Mouse (Mus musculus): ENCODE results near the gene Nbl1.

Nbl1 gene

DNA sequence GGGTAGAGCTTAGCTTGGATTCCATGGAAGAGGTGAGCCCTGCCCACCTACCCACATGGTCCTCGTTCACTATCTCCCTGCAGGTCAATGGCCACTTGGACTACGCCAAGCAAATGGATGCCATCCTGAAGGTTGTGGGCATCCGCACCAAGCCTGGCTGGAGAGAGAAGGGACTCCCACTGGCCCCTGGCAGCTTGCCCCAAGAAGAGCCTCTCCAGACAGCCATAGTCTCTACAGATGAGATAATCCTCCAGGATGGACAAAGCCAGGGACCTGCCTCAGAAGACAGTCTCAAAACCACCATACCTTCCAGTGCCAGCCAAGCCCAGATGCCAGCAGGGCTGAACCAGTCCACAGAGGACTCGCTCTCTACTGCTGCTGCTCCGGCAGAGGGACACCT lies 34.8 kb downstream of the Nbl1 start:
- no peak for DNase-seq

DNA sequence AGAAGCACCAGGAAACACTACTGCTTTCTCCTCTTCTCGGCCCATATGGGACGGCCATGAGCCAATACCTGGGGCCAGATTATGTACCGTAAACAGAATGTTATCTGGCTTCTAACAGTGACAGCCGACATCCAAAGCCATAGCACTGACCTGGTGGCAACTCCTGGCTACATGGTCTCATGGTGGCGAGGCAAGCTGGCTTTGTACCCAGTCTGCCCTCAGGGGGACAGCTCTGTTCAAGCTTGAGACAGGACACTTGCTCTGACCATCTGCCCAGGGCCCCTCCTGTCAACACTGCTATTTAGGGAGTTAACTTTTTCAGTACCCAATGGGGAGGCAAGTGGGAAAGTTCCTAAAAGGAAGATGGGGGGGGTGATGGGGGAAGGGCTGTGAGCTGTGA lies 35.5 kb downstream of the Nbl1 start:
- DNase-seq, result no peak

DNA sequence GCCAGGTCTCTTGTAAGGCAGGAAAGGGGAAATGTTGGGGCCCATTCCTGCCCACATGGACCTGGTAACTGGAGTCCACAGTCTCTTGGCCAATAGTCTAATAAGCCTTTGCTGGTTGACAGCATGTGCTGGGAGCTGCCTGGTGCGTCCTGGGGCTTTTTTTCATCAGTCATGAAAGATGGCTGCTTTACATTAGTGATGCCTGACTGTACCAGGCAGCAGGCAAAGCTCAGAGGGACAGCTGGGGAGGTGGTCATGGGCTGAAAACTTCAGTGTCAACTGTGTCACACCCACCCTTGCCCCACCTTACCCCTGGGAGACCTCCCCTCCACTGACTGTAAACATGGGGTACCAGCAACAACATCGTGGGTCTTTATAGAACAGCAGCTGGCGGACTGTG lies 37.0 kb downstream of the Nbl1 start:
- no peak for DNase-seq

DNA sequence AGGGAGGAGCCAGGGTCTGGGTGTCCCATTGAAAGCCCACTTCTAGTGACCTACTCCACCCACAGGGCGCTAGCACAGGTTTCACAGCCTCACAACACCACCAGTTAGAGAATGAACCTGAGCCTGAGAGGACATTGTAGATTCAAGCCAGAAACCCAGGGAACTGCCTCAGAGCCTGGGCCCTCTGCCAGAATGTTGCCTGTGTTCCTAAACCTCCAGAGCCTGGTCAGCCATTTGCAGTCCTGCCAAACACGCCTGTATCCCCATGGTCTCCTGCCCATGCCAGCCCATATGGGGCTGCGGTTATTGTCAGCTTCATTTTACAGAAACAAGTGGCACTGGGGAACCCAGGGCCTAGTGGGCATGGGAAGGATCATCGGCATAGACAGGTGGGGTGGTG lies 37.5 kb downstream of the Nbl1 start:
- peak; percentile 58 for DNase-seq

DNA sequence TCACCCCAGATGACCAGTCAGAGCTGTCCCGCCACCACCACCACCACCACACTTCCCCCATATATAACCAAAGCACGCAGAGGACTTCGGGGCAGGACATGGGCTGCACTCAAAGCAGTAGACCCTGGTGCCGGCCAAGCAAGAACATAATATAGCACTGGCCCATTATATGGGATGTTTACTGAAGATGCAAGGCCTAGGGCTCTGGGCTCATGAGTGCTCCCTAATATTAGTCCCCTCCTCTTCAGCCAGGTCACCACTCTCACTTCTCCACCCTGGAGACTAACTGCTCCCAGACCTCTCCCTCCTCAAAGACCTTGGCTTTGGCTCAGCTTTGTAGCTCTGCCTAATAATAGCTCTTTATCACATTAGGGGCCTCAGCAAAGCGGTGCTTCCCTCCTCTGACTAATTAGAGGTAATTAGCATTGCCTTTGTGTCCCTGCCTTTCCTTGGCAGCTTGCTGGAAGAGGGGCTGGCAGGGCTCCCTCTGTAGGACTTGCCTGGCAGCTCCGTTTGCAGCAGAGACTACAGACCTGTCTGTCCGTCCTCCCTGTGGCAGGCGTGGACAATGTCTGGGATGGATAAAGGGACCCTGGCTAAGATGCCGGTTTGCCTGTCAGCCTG lies 38.4 kb downstream of the Nbl1 start:
- no peak for DNase-seq

DNA sequence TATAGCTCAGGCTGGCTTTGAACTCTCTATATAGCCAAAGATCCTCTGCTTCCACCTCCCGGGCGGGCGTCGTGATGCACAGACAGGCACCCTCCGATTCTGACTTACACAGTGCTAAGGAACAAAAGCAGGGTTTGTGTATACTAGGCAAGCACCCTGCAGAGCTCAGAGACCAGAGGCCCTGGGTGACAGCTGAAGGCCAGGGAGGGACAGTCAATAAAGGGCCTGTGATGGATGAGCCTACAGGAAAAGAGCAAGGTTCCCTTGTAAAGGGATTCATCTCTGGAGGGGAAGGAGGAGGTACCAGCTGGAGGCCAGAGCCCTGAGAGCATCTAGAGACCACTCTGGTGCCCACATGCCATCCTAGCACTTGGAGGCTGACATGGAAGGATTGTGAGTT lies 39.4 kb downstream of the Nbl1 start:
- DNase-seq, result no peak

DNA sequence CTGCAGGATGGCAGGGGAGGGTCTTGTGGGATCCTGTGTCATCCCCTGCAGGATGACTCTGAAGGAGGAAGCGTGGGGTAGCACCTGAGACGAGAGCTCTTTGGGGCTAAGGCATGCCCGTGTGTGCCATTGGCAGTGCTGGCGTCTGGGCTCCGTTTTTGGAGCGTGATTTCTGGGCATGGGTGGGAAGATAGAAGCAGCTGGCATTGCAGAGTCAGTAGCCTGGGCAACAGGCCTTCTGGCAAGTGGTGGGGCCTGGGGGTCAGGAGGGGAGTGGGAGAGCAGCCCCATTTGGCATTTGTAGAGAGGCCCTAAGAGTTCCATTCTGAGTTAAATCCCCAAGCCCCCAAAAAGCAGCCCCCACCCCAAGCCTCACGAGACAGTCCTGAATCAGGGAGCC lies 40.0 kb downstream of the Nbl1 start:
- DNase-seq, result no peak

DNA sequence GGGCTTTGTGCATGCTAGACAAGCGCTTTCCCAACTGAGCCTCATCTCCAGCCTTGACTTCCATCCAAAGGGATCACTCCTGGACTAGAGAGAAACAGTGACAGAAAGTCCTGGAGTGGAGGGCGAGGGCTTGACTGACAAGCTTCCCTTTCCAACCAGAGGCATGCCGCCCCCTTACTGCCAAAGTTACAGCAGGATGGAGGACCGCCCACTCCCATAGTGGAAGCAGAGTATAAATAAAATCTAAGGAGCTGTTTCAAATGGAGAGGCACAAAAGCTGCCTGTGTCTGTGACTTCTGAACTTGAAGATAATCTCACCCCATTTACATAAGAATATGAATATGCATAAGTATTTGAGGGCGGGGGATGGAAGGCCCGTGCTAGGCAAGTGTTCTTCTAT lies 44.3 kb downstream of the Nbl1 start:
- DNase-seq, result no peak

DNA sequence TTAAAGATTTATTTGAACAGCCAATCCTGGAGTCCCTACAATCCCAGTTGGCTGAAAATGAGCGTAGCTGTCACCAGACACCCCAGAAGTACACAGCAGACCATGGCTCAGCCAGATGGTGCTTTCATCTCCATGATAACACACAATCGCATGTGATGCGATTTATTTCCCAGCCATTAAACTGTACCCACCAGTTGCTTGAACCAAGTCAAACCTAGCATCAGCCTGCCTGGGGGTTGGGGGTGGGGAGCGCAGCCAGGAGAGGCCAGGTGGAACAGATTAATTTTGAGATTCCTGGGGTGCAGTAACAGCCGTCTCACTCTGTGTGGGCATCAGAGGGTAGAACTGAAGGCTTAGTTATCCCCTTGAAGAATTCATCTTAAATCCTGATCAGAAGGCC lies 46.4 kb downstream of the Nbl1 start:
- no peak for DNase-seq

DNA sequence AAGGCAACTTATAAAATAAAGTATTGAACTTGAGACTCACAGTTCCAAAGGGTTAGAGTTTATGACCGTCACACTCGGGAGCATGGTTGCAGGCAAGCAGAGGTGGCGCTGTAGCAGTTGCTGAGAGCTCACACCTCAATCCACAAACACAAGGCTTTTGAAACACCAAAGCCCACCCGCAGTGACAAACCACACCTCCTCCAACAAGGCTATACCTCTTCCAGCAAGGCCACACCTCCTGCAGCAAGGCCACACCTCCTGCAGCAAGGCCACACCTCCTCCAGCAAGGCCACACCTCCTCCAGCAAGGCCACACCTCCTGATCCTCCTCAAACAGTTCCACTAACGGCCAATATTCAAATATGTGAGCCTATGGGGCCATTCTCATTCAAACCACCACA lies 48.2 kb downstream of the Nbl1 start:
- DNase-seq, result no peak

DNA sequence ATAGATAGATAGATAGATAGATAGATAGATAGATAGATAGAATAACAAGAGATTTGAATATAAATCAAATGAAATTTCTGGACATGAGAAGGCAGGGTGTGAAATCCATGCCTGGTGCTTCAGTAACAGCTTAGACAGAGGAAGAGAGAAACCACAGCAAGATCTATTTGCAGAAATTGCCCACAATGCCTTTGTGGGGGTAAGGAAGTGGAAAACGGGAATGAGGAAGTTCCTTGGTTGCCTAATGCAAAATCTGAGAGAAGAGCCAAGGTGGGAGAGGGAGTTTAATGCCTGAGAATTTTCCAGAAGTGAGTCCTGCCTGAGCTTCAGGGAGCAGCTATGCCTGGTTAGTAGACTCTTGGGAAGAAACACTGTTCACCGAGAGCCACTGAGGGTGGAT lies 49.2 kb downstream of the Nbl1 start:
- no peak for DNase-seq

DNA sequence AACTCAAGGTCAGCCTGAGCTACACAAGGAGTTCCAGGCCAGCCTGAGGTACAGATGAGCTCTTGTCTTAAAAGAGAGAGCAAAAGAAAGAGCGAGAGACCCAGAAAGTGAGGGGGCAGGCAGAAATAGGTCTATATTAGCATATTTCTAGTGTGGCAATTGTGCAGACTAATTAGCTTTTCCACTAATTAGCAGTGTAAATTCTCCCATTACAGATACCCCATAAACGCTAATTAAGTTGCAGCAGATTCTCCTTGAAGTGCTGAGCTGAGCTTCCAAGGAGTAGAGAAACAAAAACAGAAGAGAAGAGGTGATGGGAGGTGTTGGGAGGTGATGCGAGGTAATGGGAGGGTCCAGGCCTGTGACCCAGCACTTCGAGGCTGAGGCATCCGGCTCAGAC lies 50.2 kb downstream of the Nbl1 start:
- no peak for DNase-seq

DNA sequence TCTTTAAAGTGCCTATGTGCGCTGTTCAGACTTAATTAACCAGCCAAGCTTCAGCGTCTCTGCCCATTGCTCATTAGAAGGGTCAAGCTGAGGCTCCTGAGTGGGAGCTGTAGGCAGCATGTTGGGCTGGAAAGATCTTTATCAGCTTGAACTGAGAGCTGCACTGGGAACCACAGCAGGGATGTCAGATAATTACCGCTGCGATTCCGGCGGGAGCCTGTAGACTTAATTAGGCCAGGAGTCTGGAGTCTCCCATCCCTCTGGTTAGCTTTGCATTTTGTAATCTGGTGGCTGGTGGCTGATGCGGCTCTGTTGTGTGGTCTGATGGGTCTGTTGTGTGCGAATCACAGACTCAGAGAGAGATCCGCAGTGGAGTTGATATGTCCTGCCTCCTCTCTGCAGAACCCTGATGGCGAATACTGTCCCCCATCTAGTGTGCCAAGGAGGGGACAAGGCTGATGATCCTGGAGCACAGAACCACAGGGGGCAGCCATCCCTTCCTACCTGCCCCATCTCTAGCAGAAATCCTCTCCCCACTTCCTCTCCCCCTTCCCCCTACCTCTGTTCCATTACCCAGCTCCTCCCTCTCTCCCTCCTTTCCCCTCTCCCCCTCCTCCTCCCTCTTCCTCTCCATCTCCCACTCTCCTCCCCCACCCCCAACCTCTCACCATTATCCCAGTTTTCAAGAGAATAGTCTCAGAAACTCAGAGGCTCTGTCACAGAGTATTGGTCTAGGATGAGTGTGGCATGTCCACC lies 52.5 kb downstream of the Nbl1 start:
- DNase-seq, result no peak

DNA sequence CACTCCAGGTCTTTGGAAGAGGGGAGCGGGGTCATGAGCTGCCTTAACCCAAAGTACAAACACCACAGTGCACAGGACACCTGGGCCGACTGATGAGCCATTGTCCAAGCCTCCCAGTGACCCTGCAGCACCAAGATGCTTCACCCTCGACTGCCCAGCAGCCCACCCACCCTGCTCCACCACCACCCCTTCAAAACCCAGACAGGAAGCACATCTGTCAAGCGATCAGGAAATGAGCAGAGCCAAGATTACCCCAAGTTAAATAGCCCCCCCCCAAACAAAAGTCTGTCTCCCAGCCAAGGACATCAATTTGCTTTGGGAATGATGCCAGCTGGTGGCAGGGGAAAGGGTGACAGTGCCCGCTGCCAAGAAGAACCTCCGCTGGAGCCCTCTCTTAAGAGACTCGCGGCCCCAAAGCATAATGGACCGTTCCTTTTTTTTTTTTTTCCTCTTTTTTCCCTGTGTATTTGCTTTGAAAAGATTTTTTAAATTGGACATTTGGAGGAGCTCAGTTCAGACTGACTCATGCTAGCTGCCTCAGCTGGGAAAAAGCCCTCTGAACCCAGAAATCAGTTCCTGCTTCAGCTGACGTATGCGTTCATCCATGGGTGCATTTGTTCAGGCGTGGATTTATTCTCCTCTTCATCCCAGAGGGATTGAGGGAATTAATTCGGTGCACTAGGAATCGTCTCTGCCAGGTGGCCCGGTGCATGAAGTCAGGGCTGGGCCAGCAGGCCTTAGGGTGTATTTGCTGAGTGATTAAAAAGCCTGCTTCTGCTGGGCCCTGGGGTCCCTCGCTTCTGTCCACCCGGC lies 54.8 kb downstream of the Nbl1 start:
- no peak for DNase-seq

DNA sequence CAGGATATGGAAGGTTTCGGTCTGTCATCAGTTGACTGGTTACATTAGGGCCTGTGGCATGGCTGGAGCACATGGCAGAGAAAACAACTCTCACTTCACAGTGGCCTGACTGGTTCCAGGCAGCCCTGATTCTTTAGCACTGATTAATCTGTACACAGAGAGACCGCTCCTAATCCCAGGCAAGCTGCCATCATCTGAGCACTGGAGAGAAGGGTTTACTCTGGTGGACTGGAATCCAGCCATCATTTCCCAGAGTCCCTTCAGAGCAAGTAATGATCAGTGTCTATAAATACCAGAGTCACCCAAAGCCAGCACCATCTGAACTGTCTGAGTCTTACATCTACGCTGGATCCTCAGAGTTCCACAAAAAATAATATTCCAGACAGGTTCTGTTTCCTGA lies 57.0 kb downstream of the Nbl1 start:
- no peak for DNase-seq

DNA sequence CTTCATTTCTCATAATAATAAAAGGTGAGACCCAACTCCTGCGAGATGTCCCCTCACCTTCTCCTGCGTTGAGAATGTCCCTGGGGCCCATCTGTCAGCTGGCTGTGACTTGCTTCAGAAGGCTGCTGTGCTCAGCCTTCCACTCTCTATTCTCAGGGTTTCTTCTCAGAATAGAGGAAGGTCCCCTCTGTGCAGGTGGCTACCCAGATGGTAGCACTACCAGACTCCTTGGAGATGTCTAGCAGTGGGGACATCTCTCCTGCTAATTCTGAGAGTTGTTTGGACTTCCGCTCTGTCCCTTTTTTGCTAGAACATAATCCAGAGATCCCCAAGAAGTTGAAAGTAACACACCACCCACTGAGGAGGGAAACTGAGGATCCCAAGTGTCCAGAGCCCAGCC lies 57.9 kb downstream of the Nbl1 start:
- DNase-seq, result no peak

DNA sequence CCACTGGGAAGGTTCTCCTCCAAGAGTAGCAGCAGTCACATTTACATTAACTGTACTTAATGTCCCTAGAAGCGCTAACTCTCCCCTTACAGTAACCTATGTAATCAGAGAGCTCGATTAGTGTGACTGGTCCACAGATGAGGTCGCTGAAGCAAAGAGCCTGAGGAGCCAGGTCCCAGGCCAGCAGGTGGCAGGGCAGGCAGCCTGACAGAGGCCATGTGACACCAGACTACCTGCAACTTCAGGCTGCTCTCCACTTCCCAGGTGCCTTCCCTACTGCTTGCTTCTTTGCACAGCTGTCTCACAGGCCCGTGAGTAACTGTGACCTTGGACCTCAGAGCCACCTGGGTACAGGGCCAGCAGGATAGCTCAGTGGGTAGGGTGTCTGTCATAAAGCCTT lies 58.3 kb downstream of the Nbl1 start:
- no peak for DNase-seq

DNA sequence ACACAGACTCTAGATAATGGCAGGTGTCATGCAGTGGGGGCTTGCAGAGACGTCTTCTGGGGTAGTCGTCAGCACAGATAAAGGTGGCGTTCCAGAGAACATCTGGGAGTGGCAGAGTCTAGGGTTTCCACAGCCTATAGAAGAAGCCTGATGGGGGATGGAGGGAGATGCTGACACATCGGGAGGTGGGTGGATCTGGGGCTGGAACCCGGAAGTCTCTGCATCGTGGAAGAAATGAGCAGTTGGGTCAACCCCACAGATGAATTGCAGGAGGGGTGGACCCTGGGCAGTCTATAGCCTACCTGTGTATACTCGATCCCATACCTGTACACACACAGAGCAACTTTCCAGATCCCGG lies 58.8 kb downstream of the Nbl1 start:
- no peak for DNase-seq

DNA sequence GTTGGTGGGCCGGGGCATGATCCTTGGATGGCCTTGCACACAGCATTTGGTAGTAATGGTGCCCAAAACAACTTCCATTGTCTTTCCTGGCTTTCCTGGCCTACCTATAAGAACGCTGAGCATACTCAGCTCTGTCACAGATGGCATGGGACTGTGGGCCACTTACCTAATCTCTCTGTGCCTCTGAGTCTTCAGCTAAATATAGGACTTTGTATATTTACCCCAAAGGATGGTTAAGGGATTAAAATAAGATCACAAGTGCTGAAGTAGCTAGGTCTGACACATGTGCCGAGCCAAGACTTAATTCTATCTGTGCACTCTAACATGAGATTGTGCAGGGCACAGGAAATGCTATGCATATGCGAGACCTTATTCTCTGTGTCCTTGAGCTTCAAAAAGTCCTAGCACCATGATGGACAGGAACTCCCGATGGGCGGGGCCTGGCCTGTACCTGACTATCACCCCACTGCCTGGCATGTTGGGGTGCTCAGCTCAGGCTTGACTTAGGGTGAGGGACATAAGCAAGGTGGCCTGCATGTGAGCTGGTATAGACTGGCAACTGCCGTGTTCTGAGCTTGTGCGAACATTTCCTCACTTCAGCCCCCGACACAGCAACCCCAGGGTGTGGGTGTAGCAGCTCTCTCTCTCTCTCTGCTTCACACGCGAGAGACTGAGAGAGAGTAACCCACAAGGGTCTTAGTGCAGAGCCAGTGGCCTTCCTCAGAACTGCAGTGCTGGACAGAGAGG lies 59.4 kb downstream of the Nbl1 start:
- no peak for DNase-seq

DNA sequence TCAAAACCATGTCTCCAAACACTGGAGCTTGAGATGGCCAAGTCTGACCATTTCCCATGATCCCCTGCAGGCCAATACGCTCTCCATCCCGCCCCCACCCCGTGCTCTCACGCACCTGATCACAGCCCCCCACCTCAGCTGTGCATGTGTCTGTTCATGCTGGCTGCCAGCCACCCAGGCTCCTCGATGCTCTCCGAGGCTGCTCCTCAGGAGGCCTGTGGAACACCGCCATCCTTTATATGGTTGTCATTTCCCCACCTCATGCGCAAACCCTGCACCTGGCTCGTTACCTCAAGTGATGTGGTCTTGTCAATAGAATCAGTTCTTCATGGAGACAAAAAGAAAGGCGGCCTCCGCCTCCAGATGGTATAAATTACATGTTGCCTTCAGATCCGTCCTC lies 60.3 kb downstream of the Nbl1 start:
- DNase-seq, result no peak

All from cerebellum, adult 9-11 months (tissue).